Mouse (Mus musculus) erythroid progenitor cell, adult 5-6 weeks (primary cell): ENCODE measurements around the gene Rbm47. TPM values are rescaled to one million over a fixed set of nuclear protein-coding genes. Genes with fewer than 3 reads are reported as not detected.

Experiments used
- ATAC-seq: replicated peaks from 2 replicates; pipeline ENCODE4 v1.8.0; 2016; ENCODE audit warnings: moderate number of reproducible peaks, mild to moderate bottlenecking, moderate TSS enrichment, inconsistent platforms; ENCODE audit not compliant: poor library complexity, low FRiP score, severe bottlenecking
- total RNA-seq, 2 experiments: library from RNA; stranded (forward) in 1 of 2; stranded (reverse) in 1 of 2; fragments of 150-400 nt in 1 of 2; fragments of 186-747, 209-891 nt in 1 of 2; gene quantifications; 2 replicates each; pipeline versions ENCODE4 v1.2.3 to v1.2.4; 2015 to 2017; ENCODE audit warnings: low replicate concordance in 2 of 2

Rbm47 gene
- total RNA-seq, 2 experiments from 2014 or later, result 0.42 to 4.7 TPM

GRCm38 (mm10) chr5:66166931-66167330 is 6.0 kb downstream of the Rbm47 start:
- ATAC-seq, result no peak

- no peak for ATAC-seq
These were observed 6.7 kb downstream of the Rbm47 start for GRCm38 (mm10) chr5:66166193-66166629.

GRCm38 (mm10) chr5:66165748-66166147 is 7.2 kb downstream of the Rbm47 start:
- ATAC-seq, result no peak

- ATAC-seq, result no peak
These were observed 16.4 kb downstream of the Rbm47 start for GRCm38 (mm10) chr5:66156431-66156962.

GRCm38 (mm10) chr5:66154616-66155015 is 18.3 kb downstream of the Rbm47 start:
- no peak for ATAC-seq

GRCm38 (mm10) chr5:66153486-66153885 is 19.4 kb downstream of the Rbm47 start:
- ATAC-seq, result no peak

- ATAC-seq, result no peak
These were observed 21.4 kb downstream of the Rbm47 start for GRCm38 (mm10) chr5:66151301-66152188.

GRCm38 (mm10) chr5:66150706-66151300 is 22.1 kb downstream of the Rbm47 start:
- ATAC-seq, result no peak

- no peak for ATAC-seq
These were observed 22.7 kb downstream of the Rbm47 start for GRCm38 (mm10) chr5:66150106-66150705.

- ATAC-seq, result no peak
These were observed 23.3 kb downstream of the Rbm47 start for GRCm38 (mm10) chr5:66149571-66149970.

GRCm38 (mm10) chr5:66149111-66149510 is 23.8 kb downstream of the Rbm47 start:
- ATAC-seq, result no peak

- no peak for ATAC-seq
These were observed 25.6 kb downstream of the Rbm47 start for GRCm38 (mm10) chr5:66147313-66147712.

GRCm38 (mm10) chr5:66145583-66145982 is 27.3 kb downstream of the Rbm47 start:
- ATAC-seq, result no peak

- no peak for ATAC-seq
These were observed 29.6 kb downstream of the Rbm47 start for GRCm38 (mm10) chr5:66143093-66144032.

- ATAC-seq, result no peak
These were observed 31.4 kb downstream of the Rbm47 start for GRCm38 (mm10) chr5:66141474-66141873.

- ATAC-seq, result no peak
These were observed 33.2 kb downstream of the Rbm47 start for GRCm38 (mm10) chr5:66139634-66140295.

GRCm38 (mm10) chr5:66139171-66139570 is 33.7 kb downstream of the Rbm47 start:
- ATAC-seq, result no peak

GRCm38 (mm10) chr5:66138597-66138996 is 34.3 kb downstream of the Rbm47 start:
- ATAC-seq, result no peak

GRCm38 (mm10) chr5:66137250-66137649 is 35.7 kb downstream of the Rbm47 start:
- no peak for ATAC-seq
